Mouse (Mus musculus): Measurements from ENCODE around the gene Wdtc1. TPM values are rescaled to one million over a fixed set of nuclear protein-coding genes. Genes with fewer than 3 reads are reported as not detected.

The Wdtc1 gene
- polyA plus RNA-seq, 2 experiments from 2014 or later: 5.5 to 8.9 TPM

- ATAC-seq: peak; percentile 54
Observed at GRCm38 (mm10) chr4:133250609-133251008, 102.7 kb downstream of the Wdtc1 start.

DNA sequence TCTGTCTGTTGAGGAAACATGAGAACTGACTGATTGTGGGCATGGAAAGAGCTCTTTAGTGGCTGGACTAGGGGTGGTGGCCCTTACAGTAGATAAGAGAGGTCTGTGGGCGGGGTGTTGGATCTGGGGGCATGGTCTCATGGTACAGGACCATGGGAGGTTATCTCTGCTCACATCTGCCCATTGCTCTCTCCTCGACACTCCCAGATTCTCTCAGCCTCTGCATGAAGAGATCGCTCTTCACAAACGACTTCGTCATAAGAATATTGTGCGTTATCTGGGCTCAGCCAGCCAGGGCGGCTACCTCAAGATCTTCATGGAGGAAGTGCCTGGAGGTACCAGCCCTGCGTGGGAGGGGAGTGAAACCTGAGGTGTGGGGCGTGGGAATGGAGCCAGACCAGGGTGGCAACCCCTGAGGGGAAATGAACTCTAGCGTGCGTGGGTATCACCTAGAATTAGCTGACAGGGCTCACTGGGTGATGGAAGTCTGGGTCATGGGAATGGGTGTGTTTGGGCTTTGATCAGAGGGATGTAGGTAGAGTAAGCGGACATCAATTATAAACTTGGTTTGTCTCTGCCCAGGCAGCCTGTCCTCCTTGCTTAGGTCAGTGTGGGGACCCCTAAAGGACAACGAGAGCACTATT, 105.4 kb downstream of the Wdtc1 start:
- no peak for ATAC-seq

GRCm38 (mm10) chr4:133247072-133247471, 106.2 kb downstream of the Wdtc1 start:
- ATAC-seq: no peak

DNA sequence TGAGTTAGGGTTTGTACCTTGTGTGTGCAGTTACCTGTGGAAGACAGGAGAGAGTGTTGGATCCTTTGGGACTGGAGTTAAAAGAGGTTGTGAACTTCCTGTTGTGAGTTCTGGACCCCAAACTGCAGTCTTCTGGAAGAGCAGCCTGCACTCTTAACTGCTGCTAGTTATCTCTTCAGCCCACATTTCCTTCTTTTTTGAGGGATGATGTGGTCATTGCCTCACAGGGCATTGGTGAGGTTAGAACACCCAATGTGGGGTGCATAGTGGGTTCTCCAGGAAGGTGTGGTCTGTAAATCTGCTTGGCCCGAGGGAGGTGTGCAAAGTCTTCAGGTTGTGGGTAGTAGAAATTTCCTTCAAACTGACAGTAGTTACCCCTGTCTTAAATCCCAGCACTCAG, 109.0 kb downstream of the Wdtc1 start:
- no peak for ATAC-seq

- no peak for ATAC-seq
Observed at GRCm38 (mm10) chr4:133243538-133243937, 109.7 kb downstream of the Wdtc1 start.

GRCm38 (mm10) chr4:133242710-133243109, 110.6 kb downstream of the Wdtc1 start:
- ATAC-seq: no peak

Other genes starting within 250 kb of the Wdtc1 start
- gene Wasf2, start 223.0 kb downstream of the Wdtc1 start, polyA plus RNA-seq (2017; shearing (Covaris generic)): 100 to 1,000 TPM in 1 of 2 experiments, 10 to 100 TPM in 1; 83.0 to 104 TPM
- gene Cd164l2, start 141.3 kb downstream of the Wdtc1 start, polyA plus RNA-seq (2017; shearing (Covaris generic)): not detected
- gene Gpr3, start 140.9 kb downstream of the Wdtc1 start, polyA plus RNA-seq (2017; shearing (Covaris generic)): not detected
- gene Map3k6, start 112.7 kb downstream of the Wdtc1 start, polyA plus RNA-seq (2017; shearing (Covaris generic)): under 1 TPM in 1 of 2 experiments, not detected in 1; 0.42 TPM
- gene Sytl1, start 90.4 kb downstream of the Wdtc1 start, polyA plus RNA-seq (2017; shearing (Covaris generic)): 10 to 100 TPM; 29.6 to 45.6 TPM
- gene Tmem222, start 75.7 kb downstream of the Wdtc1 start, polyA plus RNA-seq (2017; shearing (Covaris generic)): 10 to 100 TPM; 72.4 to 77.5 TPM
- 10 to 100 TPM; 10.4 to 11.3 TPM for gene Slc9a1, start 16.2 kb upstream of the Wdtc1 start, polyA plus RNA-seq (2017; shearing (Covaris generic))
- not detected for gene Tent5b, start 126.7 kb upstream of the Wdtc1 start, polyA plus RNA-seq (2017; shearing (Covaris generic))
- gene Trnp1, start 145.1 kb upstream of the Wdtc1 start, polyA plus RNA-seq (2017; shearing (Covaris generic)): not detected
- not detected for gene Kdf1, start 165.5 kb upstream of the Wdtc1 start, polyA plus RNA-seq (2017; shearing (Covaris generic))
- gene Nudc, start 192.5 kb upstream of the Wdtc1 start, polyA plus RNA-seq (2017; shearing (Covaris generic)): 10 to 100 TPM; 32.7 to 55.9 TPM
- gene Nr0b2, start 199.9 kb upstream of the Wdtc1 start, polyA plus RNA-seq (2017; shearing (Covaris generic)): not detected
- 1 to 10 TPM; 1.1 to 1.7 TPM for gene Gpatch3, start 221.3 kb upstream of the Wdtc1 start, polyA plus RNA-seq (2017; shearing (Covaris generic))
- 1 to 10 TPM; 7.8 to 7.9 TPM for gene Gpn2, start 230.9 kb upstream of the Wdtc1 start, polyA plus RNA-seq (2017; shearing (Covaris generic))
- gene Sfn, start 248.7 kb upstream of the Wdtc1 start, polyA plus RNA-seq (2017; shearing (Covaris generic)): 10 to 100 TPM; 10.2 to 22.2 TPM